Mouse (Mus musculus): ENCODE data around the gene Itgb3. TPM values are rescaled to one million over a fixed set of nuclear protein-coding genes. Genes with fewer than 3 reads are reported as not detected.
A peak's percentile ranks its signal among the peaks of the same experiment; 100 is the strongest.

The Itgb3 gene
- total RNA-seq, 2 experiments from 2014 or later = 7.1 to 20.6 TPM

DNA sequence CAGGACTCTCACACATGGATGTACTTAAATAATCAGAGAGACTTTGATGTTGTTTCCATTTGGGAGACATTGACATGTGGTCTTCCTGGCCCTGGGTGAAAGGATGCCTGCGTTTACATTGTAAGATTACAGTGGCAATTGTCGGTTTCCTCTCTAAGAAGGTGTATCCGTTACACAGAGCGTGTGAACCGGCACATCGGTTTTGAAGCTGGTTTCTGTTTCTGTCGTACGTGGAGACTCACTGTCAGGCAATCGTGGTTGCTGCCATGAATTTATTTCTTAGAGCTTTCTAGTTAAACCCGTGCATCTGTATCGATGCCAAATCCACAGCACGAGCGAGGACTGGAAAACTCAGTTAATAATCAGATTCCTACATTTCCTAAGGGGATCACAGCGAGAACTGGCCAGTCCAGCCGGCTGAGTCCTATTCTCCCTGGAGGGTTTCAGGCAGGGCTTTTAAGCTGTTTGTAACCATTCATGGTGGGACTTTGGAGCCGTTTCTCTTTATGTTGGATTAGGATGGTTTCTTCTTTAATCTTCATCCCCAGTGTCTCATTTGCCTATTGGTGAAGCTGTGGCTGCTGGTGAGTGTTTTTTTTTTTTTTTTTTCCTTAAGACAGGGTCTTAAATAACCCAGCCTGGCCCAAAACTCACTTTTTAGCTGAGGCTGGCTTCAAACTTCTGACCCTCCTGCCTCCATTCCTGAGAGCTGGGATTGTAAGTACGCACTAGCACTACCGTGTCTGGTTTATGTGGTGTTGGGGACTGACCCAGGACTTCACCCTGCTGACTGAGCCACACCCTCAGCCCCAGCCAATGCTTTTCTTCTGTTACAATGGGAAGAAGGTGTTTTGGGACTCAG lies 26.1 kb upstream of the Itgb3 start:
- peak; percentile 53; the same call in 1 of the 2 replicates for ATAC-seq (ENCODE audit: poor library complexity, severe bottlenecking)

- peak; percentile 24 for ATAC-seq (ENCODE audit: poor library complexity, severe bottlenecking)
Observed at GRCm38 (mm10) chr11:104582308-104582606, 25.5 kb upstream of the Itgb3 start.

DNA sequence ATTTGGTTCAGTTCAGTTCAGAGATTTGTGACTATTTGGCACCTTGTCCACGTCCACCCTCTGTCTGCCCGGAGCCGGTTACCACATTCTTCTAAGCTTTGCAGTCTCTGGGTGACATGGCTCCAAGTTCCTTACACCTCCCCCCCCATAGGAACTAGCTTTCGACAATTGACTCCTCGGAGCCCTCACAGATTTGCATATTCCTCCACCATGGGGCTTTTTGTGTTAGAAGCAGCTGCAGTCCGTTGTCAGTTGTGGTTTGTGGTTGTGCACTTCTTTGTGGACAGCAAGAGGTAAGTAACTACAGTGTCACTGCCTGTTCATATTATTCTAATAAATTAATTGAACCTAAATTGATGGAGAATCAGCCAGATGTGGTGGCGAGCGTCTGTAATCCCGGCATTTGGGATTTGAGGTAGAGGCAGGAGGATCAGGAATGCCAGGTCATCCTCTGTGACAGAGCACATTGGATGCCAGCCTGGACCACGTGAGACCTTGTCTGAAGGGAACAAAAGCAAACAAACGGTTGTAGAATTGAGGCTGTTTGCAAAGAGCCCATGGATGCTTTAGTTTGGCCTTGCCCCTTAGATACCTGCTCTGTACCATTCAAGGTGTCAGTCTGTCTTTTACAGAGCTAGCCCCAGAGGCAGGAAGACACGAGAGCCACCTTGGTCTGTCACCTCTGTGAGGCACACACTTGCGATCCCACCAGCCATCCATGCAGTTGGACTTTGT lies 25.0 kb upstream of the Itgb3 start:
- peak; percentile 37 for ATAC-seq (ENCODE audit: poor library complexity, severe bottlenecking)

GRCm38 (mm10) chr11:104585495-104585894 lies 22.3 kb upstream of the Itgb3 start:
- ATAC-seq (ENCODE audit: poor library complexity, severe bottlenecking) = no peak

GRCm38 (mm10) chr11:104587904-104588303 lies 19.9 kb upstream of the Itgb3 start:
- ATAC-seq (ENCODE audit: poor library complexity, severe bottlenecking) = no peak

DNA sequence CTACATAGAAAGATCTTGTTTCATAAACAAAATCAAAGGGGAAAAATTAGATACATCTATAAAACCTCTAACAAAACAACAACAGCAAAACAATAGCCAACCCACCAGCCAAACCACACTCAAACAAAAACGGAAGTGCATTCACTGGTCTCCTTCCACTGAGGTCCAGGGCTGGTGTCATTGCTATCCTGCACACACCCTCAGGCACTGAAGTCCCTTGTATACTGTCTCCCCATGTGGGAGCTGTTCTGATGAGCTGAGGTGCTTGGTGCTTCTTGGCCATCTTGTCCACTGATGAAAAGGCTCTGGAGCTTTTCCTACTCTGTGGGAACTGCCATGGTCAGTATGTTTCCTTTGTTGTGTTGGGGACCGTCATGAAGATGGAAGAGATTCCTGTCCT lies 19.3 kb upstream of the Itgb3 start:
- no peak for ATAC-seq (ENCODE audit: poor library complexity, severe bottlenecking)

GRCm38 (mm10) chr11:104589570-104589969 lies 18.2 kb upstream of the Itgb3 start:
- no peak for ATAC-seq (ENCODE audit: poor library complexity, severe bottlenecking)

GRCm38 (mm10) chr11:104590148-104590547 lies 17.7 kb upstream of the Itgb3 start:
- ATAC-seq (ENCODE audit: poor library complexity, severe bottlenecking) = peak; percentile 98

- no peak for ATAC-seq (ENCODE audit: poor library complexity, severe bottlenecking)
Observed at GRCm38 (mm10) chr11:104592066-104592835, 15.5 kb upstream of the Itgb3 start.

GRCm38 (mm10) chr11:104596365-104596764 lies 11.4 kb upstream of the Itgb3 start:
- peak; percentile 80 for ATAC-seq (ENCODE audit: poor library complexity, severe bottlenecking)

GRCm38 (mm10) chr11:104599265-104599945 lies 8.4 kb upstream of the Itgb3 start:
- ATAC-seq (ENCODE audit: poor library complexity, severe bottlenecking) = no peak

GRCm38 (mm10) chr11:104600675-104601074 lies 7.1 kb upstream of the Itgb3 start:
- ATAC-seq (ENCODE audit: poor library complexity, severe bottlenecking) = no peak

DNA sequence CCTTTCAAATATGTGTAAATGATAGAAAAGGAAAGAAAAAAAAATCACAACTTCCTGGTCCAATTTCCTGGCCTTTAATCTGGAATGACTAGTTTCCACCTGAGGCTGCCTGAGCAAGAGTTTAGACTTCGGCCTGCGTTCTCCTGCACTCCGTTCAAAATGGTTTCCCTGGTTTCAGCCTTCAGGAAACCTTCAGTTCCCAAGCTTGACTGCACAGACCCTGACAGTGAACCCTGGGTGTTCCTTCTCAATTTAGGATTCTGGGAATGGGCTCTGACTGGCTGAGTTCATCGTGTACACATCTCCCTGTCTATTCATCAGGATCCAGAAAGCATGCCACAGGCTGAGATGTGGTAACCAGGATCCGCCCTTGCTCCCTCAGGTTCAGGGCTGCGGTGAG lies 3.6 kb upstream of the Itgb3 start:
- ATAC-seq (ENCODE audit: poor library complexity, severe bottlenecking) = no peak

DNA sequence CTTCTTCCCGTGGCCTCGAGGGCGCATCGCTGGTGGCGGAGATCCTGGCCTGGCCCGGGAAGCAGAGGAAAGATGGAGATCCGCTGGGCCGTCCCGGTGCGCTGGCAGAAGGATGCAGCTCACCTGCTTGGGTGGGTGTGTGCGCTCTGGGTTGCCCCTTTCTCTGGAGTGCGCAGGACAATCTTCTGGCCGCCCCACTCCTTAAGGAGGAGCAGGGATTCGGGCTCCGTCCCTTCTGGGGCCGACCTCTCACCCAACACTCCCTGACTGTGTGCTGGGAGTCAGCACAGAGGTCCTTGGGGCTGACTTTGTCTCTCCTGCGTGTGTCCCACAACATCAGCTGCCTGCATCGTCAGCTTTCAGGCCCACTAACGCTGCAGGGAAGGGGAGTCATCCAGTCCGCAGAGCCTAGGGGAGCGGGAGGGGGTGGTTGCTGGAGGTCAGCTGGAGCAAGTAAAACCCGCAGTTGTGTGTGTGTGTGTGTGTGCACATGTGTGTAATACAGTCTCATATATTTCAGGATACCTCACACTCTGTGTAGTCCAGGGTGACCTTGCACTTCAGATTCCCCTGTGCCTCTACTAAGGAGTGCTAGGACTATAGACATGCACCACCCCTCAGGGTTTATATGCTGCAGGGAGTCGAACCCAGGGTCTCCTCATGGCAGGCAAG lies 585 bp downstream of the Itgb3 start:
- ATAC-seq (ENCODE audit: poor library complexity, severe bottlenecking) = peak; percentile 4; the same call in 1 of the 2 replicates

DNA sequence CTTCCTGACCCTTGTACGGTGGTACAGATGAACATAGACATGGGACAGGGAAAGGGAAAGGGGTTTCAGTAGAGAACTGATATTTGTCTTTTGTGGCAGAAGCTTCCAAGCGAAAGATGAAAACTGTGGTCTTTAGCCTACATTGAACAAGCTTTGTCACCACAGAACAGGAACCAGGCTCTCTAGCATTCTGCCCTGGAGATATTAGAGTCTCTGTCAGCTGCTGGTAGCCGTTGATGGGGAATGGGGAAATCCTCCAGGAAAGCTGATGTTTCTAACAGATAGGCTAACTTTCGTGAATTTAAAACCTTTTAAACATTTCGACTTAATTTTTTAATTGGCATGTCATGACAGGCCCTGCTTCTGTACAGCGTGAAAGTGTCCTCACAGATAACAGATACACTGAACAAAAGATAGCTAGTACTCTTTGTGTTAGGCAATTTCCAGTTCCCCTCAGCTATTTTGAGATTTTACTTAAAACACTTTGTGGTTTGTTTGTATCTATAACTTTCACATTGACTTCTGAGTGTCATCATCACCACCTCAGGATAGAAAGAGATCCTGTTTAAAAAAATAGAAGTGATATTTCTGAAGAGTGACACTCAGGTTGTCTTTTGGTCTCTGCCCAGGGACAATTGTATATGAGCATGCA lies 1.4 kb downstream of the Itgb3 start:
- peak; percentile 55 for ATAC-seq (ENCODE audit: poor library complexity, severe bottlenecking)

DNA sequence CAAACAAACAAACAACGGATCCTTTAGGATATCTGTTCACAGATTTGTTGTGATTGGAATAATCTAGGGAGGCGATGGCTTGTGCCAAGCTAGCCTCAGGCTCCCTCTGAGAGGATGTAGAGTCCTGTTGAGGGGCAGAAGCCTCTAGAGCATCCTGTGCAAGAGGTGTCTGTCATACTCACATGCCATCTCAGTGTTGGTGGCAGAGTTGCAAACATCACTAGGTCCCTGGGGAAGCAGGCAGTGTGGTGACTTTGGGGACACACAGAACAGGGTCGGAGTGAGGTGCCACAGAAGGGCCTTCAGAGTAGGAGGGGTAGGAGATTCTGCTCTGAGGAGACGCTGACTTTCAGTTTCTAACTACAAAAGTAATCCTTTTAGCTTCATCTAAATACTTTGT lies 1.9 kb downstream of the Itgb3 start:
- ATAC-seq (ENCODE audit: poor library complexity, severe bottlenecking) = no peak; the same call in 1 of the 2 replicates

GRCm38 (mm10) chr11:104611579-104612151 lies 3.9 kb downstream of the Itgb3 start:
- ATAC-seq (ENCODE audit: poor library complexity, severe bottlenecking) = peak; percentile 18; the same call in 1 of the 2 replicates

DNA sequence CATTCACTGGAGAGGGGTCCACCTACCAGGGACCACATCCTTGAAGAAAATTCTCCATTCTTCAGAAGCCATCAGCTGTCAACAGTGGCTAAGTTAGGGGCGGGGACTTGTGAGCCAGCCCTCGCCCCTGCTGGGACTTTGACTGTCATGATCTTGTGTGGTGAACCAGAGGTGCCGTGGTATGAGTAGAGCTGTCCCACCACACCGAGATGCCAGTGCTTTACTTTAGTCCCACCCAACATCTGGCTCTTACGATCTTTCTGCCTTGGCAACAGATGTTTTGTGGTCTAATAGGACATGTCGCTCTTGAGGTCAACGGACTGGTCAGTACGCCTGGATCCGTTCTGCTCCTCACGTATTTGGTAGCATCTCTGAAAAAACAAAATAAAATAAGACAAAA lies 5.8 kb downstream of the Itgb3 start:
- no peak for ATAC-seq (ENCODE audit: poor library complexity, severe bottlenecking)

- ATAC-seq (ENCODE audit: poor library complexity, severe bottlenecking) = peak; percentile 56
Observed at GRCm38 (mm10) chr11:104614130-104614529, 6.3 kb downstream of the Itgb3 start.

All from megakaryocyte, adult 5-6 weeks (primary cell).